Mouse (Mus musculus) activated CD4-positive, CD25-positive, alpha-beta regulatory T cell, adult 4 months (primary cell): ENCODE data around the gene Ppp3ca. TPM values are rescaled to one million over a fixed set of nuclear protein-coding genes. Genes with fewer than 3 reads are reported as not detected.
"Not testable (repeated sequence)": the region's sequence is repeated elsewhere in the genome, so short reads cannot be mapped to it uniquely, and the experiment has no call there.

ENCODE experiments used
- ATAC-seq: one replicate; pipeline ENCODE4 v1.8.0; 2017
- polyA plus RNA-seq, 2 experiments: library from polyadenylated mRNA; unstranded; fragments of 100-300 nt; shearing (Covaris generic); gene quantifications; one replicate each; pipeline ENCODE4 v1.2.1; 2017

Gene Ppp3ca
- polyA plus RNA-seq, 2 experiments from 2014 or later = 13.5 to 21.0 TPM

GRCm38 (mm10) chr3:136688101-136688586, 18.2 kb downstream of the Ppp3ca start:
- ATAC-seq = peak; percentile 97

DNA sequence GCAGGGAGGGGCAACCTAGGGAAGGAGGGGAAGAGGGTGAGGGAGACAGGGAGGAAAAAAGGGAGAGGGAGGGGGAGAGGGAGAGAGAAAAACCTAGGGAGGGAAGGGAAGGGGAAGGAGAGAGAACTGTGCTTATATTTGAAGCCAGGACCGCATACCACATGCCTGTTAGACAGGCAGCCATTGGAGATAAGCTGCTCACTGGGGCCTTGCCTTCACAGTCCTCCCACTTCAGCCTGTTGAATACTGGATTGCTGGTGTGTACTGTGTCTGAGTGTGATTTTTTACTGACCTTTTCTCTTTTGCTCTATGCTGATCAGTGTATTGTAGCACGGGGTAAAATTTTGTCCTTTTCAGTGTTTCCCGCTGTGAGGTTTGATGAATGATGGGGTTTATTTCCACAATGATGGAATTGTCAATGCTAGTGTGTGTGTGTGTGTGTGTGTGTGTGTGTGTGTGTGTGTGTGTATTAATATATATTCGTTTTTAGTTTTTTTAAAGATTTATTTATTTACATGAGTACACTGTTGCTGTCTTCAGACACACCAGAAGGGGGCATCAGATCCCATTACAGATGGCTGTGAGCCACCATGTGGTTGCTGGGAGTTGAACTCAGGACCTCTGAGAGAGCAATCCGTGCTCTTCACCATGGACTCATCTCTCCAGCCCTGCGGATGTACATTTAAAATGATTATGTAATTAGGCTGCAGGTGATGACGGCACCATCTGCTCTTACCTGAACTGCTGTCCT, 20.0 kb downstream of the Ppp3ca start:
- ATAC-seq = no peak

GRCm38 (mm10) chr3:136691984-136692383, 22.1 kb downstream of the Ppp3ca start:
- ATAC-seq = no peak

DNA sequence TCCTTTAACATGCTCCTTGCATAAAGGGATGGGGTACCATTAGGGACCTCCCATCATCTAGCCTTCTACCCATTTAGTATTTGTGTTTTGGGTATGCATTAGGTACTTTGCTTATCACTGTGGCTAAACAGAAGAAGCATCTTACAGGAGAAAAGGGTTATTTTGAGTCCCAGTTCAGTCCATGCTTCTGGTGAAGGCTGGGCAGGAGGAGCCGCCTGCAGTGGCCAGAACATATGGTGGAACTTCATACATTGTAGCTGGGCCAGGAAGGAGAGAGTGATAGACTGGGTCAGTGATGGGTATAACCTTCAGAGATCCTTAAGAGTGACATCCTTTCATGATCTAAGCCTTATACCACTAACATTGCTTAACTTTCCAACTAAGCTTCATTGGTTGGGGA, 23.6 kb downstream of the Ppp3ca start:
- no peak for ATAC-seq

DNA sequence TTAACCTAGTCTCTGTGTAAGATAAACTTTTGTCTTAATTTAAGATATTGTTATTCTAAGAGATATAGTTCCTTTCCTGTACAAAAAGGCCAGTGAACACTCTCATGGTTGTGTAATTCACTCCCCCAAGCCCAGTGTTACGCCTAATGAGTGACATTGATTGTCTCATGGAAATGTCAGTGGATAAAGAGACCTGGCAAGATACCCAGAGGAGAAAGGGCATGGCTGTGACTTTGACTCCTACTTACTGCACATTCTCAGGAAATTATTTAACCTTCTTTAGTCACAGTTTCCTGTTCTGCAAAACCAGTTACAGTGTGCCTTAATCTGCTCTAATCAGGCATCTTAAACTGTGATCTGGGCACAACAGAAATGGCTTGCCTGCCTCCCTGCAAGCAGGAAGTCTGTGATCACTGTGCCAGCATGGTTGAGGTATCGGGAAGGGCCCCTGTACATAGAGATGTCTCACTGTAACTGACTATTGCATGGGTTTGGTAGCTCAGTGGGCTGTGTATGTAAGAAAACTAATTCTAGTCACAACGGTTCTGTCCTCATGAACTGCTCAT, 27.8 kb downstream of the Ppp3ca start:
- peak; percentile 67 for ATAC-seq

DNA sequence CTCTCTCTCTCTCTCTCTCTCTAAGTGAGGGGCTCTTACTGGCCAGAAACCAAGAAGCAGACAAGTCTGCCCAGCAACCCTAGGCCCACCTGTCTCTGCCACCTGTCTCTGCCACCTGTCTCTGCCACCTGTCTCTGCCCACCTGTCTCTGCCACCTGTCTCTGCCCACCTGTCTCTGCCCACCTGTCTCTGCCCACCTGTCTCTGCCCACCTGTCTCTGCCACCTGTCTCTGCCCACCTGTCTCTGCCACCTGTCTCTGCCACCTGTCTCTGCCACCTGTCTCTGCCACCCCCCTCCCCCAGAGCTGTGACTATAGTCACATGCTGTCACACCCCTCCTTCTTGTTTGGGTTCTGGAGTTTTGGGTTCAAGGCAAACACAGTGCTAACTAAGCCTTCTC, 29.8 kb downstream of the Ppp3ca start:
- ATAC-seq = not testable (repeated sequence)

DNA sequence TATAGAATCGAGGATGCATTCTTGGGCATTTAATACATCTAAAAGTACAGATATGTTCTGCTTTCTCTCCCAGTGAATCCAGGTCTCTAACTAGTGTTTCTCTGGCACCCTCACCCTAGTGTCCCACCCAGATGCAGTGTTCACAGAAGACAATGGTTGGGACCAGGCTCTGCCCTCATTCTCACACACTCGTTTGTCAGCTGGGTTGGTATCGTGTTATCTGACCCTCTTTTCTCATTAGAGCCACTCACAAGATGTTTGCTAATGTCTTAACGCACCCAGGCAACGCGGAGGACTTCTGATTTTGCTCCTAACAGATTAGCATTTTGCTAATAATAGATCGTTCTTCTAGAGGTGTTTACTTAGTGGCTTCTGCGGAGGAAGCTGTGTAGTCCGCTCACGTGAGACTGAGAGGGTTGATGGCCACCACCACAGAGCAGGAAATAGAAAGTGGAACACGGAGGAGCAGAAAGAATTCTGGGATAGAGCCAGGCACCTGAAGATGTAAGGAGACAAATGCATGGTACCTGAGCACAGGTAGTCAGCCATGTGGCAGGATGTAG, 30.6 kb downstream of the Ppp3ca start:
- ATAC-seq = no peak

DNA sequence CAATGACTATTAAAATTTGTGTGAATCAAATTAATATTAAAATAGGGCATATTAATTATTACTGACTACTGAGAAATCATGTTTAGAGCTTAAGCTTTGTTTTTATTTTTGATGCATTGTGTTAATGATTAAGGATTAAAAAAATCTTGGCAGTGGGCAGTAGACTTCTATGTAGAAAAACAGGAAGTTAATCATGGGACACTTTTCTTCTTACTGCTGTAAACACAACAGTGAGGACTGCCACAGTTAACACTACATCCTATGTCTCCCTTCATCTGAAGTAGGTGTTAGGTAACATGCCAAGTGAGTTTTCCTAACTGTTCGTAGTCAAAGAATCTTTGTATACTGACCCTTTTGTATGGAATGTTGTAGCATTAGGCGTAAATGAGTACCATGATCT, 32.9 kb downstream of the Ppp3ca start:
- no peak for ATAC-seq

DNA sequence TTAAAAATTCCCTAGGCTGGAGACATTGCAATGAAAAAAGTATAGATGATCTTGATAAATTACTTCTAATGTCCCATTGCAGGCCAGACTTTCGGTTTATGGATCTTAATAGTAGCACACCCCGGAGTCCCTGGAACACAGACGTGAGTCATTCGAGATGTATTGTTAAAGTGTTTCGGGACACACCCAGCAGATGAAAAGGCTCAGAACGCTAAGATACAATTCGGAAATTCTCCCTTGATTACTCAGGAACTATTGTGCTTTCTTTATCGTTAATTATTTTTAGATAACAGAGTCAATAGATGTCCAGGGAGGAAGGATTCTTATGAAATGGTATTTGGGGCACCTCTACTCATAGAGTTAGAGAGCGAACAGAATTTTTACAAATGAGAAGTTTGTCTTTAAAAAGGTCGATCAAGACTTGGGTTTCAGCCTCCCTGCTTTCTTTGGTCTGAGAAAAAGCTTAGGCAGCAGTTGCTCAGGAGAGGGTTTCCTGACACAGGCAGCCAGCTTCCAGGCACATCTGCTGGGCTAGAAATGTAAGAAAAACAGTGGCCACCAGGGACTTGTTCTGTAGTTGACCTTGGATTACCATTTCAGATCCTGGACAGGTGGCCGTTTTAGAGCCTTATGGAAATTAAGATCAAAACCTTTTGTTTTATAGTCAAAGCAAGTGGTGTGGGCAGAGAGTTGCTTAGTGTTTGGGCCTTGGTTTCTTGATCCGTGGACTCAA, 34.8 kb downstream of the Ppp3ca start:
- ATAC-seq = no peak

GRCm38 (mm10) chr3:136706048-136706447, 36.1 kb downstream of the Ppp3ca start:
- ATAC-seq = no peak

GRCm38 (mm10) chr3:136706771-136707170, 36.8 kb downstream of the Ppp3ca start:
- no peak for ATAC-seq

GRCm38 (mm10) chr3:136707222-136708019, 37.5 kb downstream of the Ppp3ca start:
- no peak for ATAC-seq

- ATAC-seq = peak; percentile 70
These were observed 38.3 kb downstream of the Ppp3ca start for GRCm38 (mm10) chr3:136708230-136708629.

DNA sequence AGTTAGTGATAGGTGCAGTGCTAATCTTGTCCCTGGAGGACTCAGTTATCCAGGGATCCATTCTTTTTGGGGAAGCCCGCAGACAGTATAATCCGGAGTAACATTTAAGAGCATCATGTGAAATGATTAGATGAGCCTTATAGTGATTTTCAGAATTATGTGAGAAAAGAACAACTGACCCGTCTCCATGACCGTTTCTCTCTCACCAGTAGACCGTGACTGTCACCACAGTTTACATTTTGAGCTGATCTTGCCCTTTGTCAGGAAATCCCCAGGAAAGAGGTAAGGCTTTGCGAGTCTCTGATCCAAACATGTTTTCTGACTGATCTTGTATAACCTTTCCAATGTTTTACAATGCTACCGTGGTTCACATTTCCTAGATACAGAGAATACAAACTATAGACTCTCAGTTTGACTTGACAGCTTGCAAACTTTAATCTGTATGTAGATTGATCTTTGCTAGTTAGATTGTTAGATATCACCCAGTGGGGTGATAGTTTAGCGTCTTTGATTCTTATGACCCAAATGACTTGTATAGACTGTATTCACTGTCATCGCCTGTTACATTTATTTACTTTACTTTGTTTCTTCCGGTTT, 40.5 kb downstream of the Ppp3ca start:
- ATAC-seq = no peak

DNA sequence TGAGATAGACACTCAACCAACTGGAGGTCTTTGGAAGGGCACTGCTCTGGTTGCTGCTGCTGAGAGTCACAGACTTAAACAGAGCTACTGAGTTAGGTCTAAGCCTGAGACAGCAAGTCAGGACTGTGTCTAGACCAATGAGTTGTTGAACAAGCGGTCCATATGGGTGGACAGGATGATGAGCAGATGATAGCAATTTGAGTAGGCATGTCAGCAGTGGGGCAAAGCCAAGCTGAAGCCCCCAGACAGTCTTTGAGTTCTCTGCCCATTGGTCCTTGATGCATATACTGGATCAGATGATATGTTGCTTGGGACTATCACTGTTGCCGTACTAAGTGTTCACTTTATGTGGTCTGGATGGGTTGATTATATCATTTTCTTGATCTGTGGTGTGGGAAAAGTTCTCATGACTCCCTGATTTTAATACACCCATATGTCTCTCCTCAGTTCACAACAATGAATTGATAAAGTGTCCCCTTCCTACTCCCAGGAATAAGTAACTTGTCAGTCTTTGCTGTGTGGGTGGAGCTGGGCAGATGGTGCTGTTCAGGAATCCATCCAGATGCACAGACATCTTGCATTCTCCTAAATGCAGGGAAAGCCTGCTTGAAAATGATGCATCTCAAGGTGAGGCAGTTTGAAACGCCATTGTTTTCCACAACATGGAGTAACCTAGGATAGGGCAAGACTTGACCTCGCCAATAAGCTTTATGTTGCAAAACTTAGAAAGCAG, 44.5 kb downstream of the Ppp3ca start:
- no peak for ATAC-seq

DNA sequence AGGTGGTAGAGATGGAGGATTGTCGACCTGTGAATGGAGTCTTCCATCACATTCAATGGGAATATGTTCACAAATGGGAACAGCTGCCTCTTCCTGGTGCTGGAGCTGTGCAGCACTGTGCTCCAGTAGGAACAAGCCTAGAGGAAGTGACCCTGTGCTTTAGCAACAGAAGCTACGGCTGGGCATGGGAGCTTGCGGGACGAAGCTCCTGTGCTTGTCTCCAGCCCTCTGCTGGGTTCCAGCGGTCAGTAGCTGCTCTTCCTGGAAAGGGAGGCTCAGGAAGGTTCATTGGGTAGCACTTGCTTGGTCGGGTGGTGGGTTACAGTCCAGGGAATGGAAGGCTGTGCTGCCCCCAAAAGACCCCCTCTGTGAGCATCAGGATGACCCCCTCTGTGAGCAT, 46.3 kb downstream of the Ppp3ca start:
- no peak for ATAC-seq

- no peak for ATAC-seq
These were observed 48.5 kb downstream of the Ppp3ca start for GRCm38 (mm10) chr3:136718412-136718811.

GRCm38 (mm10) chr3:136721241-136721640, 51.3 kb downstream of the Ppp3ca start:
- no peak for ATAC-seq

- ATAC-seq = no peak
These were observed 52.0 kb downstream of the Ppp3ca start for GRCm38 (mm10) chr3:136721804-136722427.

DNA sequence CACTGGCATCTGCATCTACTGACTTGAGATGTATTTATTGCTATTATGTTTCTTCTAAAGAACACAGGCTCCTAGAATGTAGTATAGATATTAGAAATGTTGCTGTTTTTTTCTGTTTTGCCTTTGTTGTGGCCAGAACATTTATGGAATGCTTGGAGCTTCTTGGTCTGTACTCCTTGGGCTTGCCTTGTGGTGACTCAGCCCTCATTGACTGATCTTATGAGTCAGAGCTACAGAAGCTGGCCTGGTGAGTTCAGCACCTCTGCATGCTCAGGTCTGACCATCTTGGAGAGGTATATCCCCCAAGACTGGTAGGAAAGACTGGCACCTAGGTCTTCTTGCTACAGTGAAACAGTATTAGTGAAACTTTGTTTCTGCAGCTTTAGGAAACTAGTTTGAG, 52.6 kb downstream of the Ppp3ca start:
- ATAC-seq = no peak
